Mouse (Mus musculus) embryonic facial prominence, embryonic 14.5 days (tissue): Measurements from ENCODE around the gene Gm49394. TPM values are rescaled to one million over a fixed set of nuclear protein-coding genes. Genes with fewer than 3 reads are reported as not detected.

ENCODE experiments used
- ATAC-seq: fragments of 200-750 bp; cut with Nextera tagmentation; 2 replicates; pipeline ENCODE4 v1.8.0; 2017; ENCODE audit warnings: low read depth, moderate number of reproducible peaks, moderate TSS enrichment
- DNase-seq: peaks from one replicate; pipeline ENCODE4 v3.0.0-alpha.2; 2015; ENCODE audit warnings: low spot score
- H3K27ac ChIP-seq: fragments of 300-500 bp; sonication (generic); replicated peaks from 2 replicates; pipeline ENCODE4 v1.5.1; 2014; ENCODE audit warnings: low read depth, mild to moderate bottlenecking, low read length, moderate library complexity
- H3K27me3 ChIP-seq: fragments of 300-500 bp; sonication (generic); replicated peaks from 2 replicates; pipeline ENCODE4 v1.6.1; 2014; ENCODE audit warnings: low read length; ENCODE audit not compliant: control insufficient read depth, insufficient read depth
- H3K36me3 ChIP-seq: fragments of 300-500 bp; sonication (generic); 2 replicates; pipeline ENCODE4 v1.6.1; 2014; ENCODE audit warnings: low read length, mixed read lengths; ENCODE audit not compliant: control insufficient read depth, insufficient read depth
- H3K4me1 ChIP-seq: fragments of 300-500 bp; sonication (generic); 2 replicates; pipeline ENCODE4 v1.6.1; 2014; ENCODE audit warnings: antibody characterized with exemption, low read length; ENCODE audit not compliant: control insufficient read depth, insufficient read depth
- H3K4me2 ChIP-seq: fragments of 300-500 bp; sonication (generic); 2 replicates; pipeline ENCODE4 v1.6.1; 2014; ENCODE audit warnings: low read depth, mild to moderate bottlenecking, low read length, moderate library complexity, mixed read lengths
- H3K4me3 ChIP-seq: fragments of 300-500 bp; sonication (generic); 2 replicates; pipeline ENCODE4 v1.5.1; 2014; ENCODE audit warnings: low read depth, mild to moderate bottlenecking, low read length
- H3K9ac ChIP-seq: fragments of 300-500 bp; sonication (generic); 2 replicates; pipeline ENCODE4 v1.6.1; 2014; ENCODE audit warnings: low read depth, mild to moderate bottlenecking, low read length, moderate library complexity, mixed read lengths
- H3K9me3 ChIP-seq: fragments of 300-500 bp; sonication (generic); 2 replicates; pipeline ENCODE4 v1.6.1; 2016; ENCODE audit warnings: low read length; ENCODE audit not compliant: control insufficient read depth
- WGBS: fragments of 180-500 bp; shearing (Covaris S2); extraction: QIAGEN DNeasy Blood & Tissue Kit; methylation state at CpG from one replicate; pipeline ENCODE4 v1.1.7; 2014; 5-methylcytosine and 5-hydroxymethylcytosine counted together
- polyA plus RNA-seq: library from polyadenylated mRNA; unstranded; fragments of >200 nt; fragmentation: Nextera tagmentation; extraction: Ambion mirVana; gene quantifications from 2 replicates; pipeline ENCODE4 v1.2.1, GENCODE M21; 2014

Gene Gm49394
- polyA plus RNA-seq: 0.55 and 0.63 TPM in 2 replicates

DNA sequence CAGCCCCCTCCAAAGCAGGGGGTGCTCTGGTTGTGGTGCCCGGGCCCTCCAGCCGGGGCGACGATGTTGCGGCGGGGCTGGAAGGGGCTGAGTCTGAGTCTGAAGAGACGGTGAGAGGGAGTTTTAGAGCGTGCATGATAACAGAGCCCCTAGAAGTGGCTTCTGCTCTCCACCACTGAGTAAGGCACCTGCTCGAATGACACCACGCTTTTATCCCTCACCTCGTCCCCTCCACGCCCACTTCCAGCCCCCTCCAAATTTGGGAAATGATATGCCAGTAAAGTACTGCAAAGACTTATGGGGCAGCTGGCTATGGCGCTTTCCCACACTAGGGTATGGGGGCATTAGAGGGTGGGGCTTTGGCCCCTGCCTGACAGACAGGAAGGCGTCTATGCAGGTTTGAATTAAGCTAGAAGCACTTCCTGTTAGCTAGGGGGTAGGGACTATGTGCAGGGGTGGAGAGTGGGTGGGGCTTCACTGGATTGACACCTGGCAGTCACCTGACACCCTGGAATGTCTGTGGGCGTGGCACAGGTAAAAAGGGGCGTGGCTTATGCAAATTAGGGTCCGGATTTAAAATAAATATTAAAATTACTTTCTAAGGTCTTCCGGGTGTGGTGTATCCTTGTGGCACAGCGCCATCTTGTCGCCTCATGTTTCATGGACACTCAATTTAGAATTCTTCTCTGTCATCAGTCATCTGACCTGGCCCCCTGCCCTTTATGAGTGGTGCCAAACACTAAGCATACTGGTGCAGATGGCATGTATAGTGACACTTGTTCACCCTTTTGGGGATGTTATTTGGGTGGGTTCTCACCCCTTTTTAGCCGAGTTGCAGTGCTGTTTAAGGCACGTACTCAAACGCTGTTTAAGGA lies at the start of gene Gm49394:
Gene Gm49394 (minus strand): TSS at position 192 of the 875 bp plus-strand sequence.
- ATAC-seq: no peak
- Histone ChIP-seq H3K4me2 (no peak within 1 kb of the TSS), H3K9ac (no peak within 1 kb of the TSS), H3K36me3 (peaks cover 12% of the 10 kb centered on the region), H3K4me3 (no peak within 1 kb of the TSS), H3K9me3 (peaks cover 28% of the 10 kb centered on the region), H3K27me3 (peaks cover 12% of the 10 kb centered on the region), H3K27ac (no peak within 1 kb of the TSS; the same call in 1 of the 2 replicates), H3K4me1 (no peaks in the 10 kb centered on the region)
- 84% methylated on average over 23 of the region's 23 CpGs for WGBS
- no peak for DNase-seq

DNA sequence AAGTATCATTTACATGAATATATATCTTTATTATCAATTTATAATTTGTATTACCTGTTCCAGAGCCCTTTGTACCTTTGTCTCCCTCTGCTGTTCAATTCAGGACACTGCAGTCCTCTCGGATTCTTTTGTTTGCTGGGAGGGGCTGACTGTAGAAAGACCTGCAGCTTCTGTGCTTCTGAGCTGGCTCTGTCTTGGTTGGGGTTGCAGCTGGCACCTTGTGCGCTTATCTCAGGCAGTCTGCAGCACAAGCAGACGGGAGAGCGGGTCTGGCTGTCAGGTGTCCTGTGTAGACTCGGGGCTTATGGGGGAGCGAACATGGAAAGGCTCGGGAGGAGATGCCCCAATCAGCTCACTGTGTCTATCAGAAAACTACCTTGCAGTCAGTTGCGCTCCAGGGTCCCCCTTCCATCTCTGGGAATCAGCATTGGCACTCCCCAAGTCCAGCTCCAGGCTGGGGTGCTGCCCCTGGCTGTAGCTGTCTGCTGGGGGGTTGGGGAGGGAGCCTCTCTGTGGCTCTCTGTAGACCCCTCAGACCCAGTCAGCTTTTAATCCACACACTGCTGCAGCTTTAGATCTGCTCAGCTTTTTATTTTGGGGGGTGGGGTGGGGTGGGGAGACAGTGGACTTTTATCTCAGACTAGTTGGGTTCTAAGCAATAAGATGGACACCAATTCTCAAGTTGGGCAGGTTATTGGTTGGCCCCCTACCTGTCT lies 45.2 kb upstream of the Gm49394 start:
- no peaks in the 10 kb centered on the region for H3K36me3 ChIP-seq
- H3K9me3 ChIP-seq: no peaks in the 10 kb centered on the region
- H3K4me3 ChIP-seq: peak overlapping the region; percentile 24
- 14% methylated on average over 8 of the region's 8 CpGs for WGBS
- no peaks in the 10 kb centered on the region for H3K27me3 ChIP-seq
- ATAC-seq (no peak), DNase-seq (peak; percentile 39)
- peak overlapping the region; percentile 53 for H3K4me2 ChIP-seq
- H3K9ac ChIP-seq: peak overlapping the region; percentile 50; the same call in 1 of the 2 replicates
- no peaks in the 10 kb centered on the region for H3K4me1 ChIP-seq
- H3K27ac ChIP-seq: no peak overlapping the region

DNA sequence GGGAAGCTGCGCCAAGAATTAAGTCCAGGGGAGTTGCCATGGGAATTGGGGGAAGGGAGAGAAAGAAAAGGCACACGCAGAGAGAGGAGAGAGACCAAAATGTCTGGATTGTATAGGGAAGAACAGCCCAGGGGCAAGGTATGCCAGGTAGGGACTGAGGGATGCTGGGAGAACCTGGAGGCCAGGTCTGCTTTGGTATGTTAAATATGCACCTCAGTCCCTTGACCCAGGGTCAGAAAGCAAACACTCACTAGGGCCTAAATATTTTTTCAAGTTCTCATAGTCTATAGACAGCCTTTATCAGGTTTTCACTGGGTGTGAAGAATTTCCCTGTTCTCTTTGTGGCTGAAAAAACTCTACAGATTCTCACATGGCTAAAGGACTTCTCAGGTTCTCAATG lies 37.1 kb upstream of the Gm49394 start:
- Histone ChIP-seq H3K27me3 (no peaks in the 10 kb centered on the region), H3K27ac (no peak overlapping the region), H3K9me3 (no peaks in the 10 kb centered on the region), H3K4me1 (no peaks in the 10 kb centered on the region), H3K4me3 (no peak overlapping the region), H3K36me3 (no peaks in the 10 kb centered on the region), H3K9ac (no peak overlapping the region), H3K4me2 (no peak overlapping the region)
- 72% methylated on average over 2 of the region's 2 CpGs for WGBS
- ATAC-seq (no peak), DNase-seq (no peak)

DNA sequence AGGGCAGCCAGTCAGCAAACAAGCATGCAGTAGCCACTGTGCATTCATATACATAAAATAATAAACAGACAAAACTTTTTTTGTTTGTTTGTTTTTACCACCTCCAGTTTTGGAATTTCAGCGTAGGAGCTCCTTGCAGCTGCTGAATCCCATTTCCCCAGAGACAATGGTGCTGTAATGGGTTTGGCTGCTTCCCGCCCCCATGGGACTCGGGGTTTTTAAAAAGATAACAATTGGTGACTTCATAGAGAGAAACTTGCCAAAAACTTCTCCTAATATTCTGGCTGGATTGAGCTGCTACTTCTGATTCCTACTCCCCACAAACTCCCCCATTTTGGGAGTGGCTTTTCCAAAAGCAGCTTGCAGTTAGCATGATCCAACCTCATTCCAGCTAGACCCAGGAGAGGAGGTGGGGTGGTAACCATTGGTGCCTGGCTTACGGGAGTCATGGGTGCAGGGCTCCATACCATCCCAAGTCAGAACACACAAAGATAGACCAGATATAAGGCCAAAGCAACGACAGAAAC lies 29.7 kb upstream of the Gm49394 start:
- H3K4me2 ChIP-seq: no peak overlapping the region
- H3K4me3 ChIP-seq: no peak overlapping the region
- H3K9me3 ChIP-seq: no peaks in the 10 kb centered on the region
- DNase-seq: peak; percentile 44
- no peak for ATAC-seq
- no peaks in the 10 kb centered on the region for H3K36me3 ChIP-seq
- 72% methylated on average over 5 of the region's 5 CpGs for whole genome bisulfite sequencing
- no peaks in the 10 kb centered on the region for H3K4me1 ChIP-seq
- no peaks in the 10 kb centered on the region for H3K27me3 ChIP-seq
- no peak overlapping the region for H3K9ac ChIP-seq
- H3K27ac ChIP-seq: no peak overlapping the region

DNA sequence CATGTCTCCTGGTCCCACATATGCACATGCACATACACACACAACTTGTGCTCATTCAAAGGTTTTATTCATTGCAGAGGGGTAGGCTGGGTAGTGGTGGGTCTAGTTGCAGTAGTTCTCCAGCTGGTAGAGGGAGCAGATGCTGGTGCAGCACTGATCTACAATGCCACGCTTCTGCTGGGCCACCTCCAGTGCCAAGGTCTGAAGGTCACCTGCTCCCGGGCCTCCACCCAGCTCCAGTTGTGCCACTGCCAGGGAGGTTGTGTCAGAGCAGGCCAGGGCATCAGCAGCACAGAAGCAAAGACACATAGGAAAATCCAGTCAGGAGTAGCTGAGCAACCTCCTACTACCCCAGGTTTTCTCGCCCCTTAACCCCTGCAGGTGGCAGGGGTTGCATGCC lies 8.9 kb upstream of the Gm49394 start:
- no peaks in the 10 kb centered on the region for H3K36me3 ChIP-seq
- no peak for ATAC-seq
- H3K4me3 ChIP-seq: no peak overlapping the region
- H3K9me3 ChIP-seq: no peaks in the 10 kb centered on the region
- no peak overlapping the region for H3K27ac ChIP-seq
- H3K4me1 ChIP-seq: no peaks in the 10 kb centered on the region
- no peak overlapping the region for H3K9ac ChIP-seq
- H3K27me3 ChIP-seq: no peaks in the 10 kb centered on the region
- WGBS: 89% methylated on average over 3 of the region's 3 CpGs
- H3K4me2 ChIP-seq: no peak overlapping the region
- no peak for DNase-seq

DNA sequence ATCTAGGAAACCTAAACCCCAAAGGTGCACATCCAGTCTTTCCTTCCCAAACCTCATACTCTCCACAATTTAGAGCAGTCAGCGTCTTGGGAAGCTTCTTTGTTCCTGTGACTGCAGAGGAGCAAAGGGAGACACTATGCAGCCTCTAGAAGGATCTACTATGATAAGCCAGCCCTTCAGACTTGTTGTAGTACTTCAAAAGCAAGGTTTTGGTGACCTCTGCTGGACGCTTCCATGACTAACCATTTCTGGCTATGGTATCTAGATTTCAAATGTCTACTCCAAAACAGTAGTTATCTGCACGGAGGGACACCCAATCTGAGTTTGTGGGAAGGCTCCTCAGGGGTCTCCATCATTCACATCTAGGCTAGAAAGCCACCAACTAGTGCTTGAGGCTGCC lies 5.9 kb upstream of the Gm49394 start:
- DNase-seq (peak; percentile 89), ATAC-seq (peak; percentile 74; the same call in 1 of the 2 replicates)
- no peaks in the 10 kb centered on the region for H3K4me1 ChIP-seq
- H3K9me3 ChIP-seq: peaks cover 6% of the 10 kb centered on the region
- H3K27me3 ChIP-seq: no peaks in the 10 kb centered on the region
- no peak overlapping the region for H3K27ac ChIP-seq
- no peaks in the 10 kb centered on the region for H3K36me3 ChIP-seq
- whole genome bisulfite sequencing: 10% methylated on average over 3 of the region's 3 CpGs
- H3K4me3 ChIP-seq: no peak overlapping the region
- no peak overlapping the region for H3K9ac ChIP-seq
- no peak overlapping the region for H3K4me2 ChIP-seq

DNA sequence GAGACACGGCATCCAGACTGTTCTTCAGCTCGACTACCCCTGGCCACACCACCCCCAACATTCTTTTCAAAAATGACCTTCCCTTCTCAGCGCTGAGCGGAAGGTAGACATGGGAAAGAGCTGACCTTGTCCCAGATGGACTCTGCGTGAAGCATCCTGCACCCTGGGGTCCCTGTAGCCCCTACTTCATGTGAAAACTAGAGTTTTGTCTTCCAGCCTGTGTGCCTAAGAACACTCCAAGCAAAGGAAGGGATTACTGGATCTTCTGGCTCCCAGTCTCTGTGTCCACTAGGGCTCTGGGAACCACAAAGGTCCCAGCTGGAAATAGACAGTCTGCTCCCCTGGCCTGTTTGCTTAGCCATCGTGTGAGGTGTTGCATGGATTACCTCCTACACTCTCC lies 5.4 kb upstream of the Gm49394 start:
- Histone ChIP-seq H3K4me1 (no peaks in the 10 kb centered on the region), H3K36me3 (no peaks in the 10 kb centered on the region), H3K27ac (no peak overlapping the region; the same call in 1 of the 2 replicates), H3K4me2 (no peak overlapping the region), H3K9ac (no peak overlapping the region), H3K27me3 (no peaks in the 10 kb centered on the region), H3K9me3 (peaks cover 11% of the 10 kb centered on the region), H3K4me3 (no peak overlapping the region)
- ATAC-seq (no peak), DNase-seq (no peak)
- 67% methylated on average over 6 of the region's 6 CpGs for WGBS

DNA sequence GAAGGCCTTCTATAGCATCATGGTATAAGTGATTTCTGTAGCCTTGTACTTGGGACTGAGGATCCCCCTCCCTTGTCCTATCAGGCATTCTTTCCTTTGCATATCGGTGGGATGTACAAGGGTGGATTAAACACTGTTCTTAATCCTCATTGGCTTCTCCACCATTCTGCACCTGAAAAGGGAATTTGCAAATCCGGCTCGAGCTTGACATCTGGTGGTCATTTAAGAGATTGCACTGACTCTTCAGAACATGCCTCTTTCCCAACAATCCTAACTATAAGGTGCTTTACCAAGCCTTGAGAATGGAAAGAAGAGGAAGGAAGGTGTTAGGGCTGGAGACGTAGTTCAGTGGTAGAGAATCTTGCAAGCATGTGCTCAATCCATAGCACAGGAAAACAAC lies 2.4 kb upstream of the Gm49394 start:
- H3K27me3 ChIP-seq: no peaks in the 10 kb centered on the region
- H3K4me3 ChIP-seq: no peak overlapping the region
- no peak for ATAC-seq
- no peak overlapping the region for H3K4me2 ChIP-seq
- peaks cover 28% of the 10 kb centered on the region for H3K9me3 ChIP-seq
- peaks cover 8% of the 10 kb centered on the region for H3K36me3 ChIP-seq
- DNase-seq: peak; percentile 61
- whole genome bisulfite sequencing: 16% methylated on average over 4 of the region's 4 CpGs
- no peak overlapping the region for H3K27ac ChIP-seq
- H3K4me1 ChIP-seq: no peaks in the 10 kb centered on the region
- no peak overlapping the region for H3K9ac ChIP-seq
